Mouse (Mus musculus) adrenal gland, postnatal 10 days (tissue): ENCODE results near the gene Arpc3. TPM values are rescaled to one million over a fixed set of nuclear protein-coding genes. Genes with fewer than 3 reads are reported as not detected.
"Not testable (repeated sequence)": the region's sequence is repeated elsewhere in the genome, so short reads cannot be mapped to it uniquely, and the experiment has no call there.

Source experiments
- DNase-seq: peaks from one replicate; pipeline ENCODE4 v3.0.0; 2021; ENCODE audit warnings: mixed read lengths
- total RNA-seq, 2 experiments: library from RNA; stranded (reverse); gene quantifications; 2 replicates each; pipeline ENCODE4 v1.2.3; 2021

The Arpc3 gene
- total RNA-seq, 2 experiments from 2014 or later, result 164 to 207 TPM

DNA sequence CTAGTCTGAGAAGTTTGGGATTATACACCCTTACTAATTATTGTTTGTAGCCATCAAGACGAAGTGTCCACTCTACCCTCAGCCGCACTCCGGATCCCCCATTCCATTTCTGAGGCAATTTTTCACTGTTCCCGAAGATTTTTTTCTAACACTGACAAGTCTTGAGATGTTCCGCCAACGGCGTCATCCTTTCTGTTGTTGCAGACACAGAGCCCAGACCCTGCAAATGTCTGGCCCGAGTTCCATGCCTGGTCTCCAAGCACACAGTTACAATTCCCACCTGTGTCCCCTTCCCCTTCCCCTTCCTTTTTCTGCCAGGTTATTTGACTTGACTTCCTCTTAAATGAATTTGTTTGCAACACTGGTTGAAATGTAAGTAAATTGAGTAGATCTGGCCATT lies 8.2 kb downstream of the Arpc3 start:
- DNase-seq, result no peak

DNA sequence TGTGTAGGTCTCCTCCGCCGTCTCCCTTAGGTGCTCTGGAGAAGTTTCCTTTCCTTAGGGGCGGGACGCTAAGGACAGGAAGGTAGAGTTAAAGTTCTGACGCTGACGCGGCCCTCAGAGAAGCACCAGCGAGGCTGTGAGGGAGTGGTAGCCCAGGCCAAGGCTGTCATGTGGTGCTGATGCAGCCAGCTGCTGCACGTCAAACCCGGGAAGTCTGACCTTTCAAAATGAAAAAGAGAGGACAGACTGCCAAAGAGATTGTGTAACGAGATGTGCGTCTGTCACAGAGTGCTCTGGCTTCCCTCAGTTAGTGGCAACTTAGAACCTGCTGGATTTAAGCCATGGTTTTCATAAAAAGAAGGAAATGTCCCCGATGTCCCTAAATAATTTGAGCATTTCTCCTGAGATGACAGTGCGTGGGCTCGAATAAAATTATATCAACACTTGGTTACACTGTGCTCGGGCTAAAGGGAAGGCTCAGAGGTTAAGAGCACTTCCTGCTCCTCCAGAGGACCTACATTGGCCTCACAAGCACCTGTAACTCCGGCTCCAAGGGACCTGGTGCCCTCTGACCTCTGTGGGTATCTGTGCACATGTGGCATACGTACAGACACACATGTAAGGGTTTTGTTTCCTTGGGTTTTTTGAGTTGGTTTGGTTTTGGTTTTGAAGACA lies 9.1 kb downstream of the Arpc3 start:
- peak; percentile 80 for DNase-seq

DNA sequence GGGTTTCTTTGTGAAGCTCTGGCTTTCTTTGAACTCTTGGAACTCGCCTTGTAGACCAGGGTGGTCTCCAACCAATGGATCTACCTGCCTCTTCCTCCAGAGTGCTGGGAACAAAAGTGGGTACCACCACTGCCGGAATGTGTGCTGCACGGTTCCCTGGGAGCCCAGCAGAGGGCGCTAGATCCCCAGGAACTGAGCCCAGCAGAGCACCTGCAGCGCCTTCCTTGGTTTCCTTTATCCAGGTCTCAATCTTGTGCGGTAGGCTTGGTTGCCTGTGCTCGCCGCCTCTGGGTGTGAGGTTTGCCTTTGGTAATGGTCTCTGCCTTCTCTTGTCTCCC lies 9.6 kb downstream of the Arpc3 start:
- DNase-seq, result peak; percentile 85

DNA sequence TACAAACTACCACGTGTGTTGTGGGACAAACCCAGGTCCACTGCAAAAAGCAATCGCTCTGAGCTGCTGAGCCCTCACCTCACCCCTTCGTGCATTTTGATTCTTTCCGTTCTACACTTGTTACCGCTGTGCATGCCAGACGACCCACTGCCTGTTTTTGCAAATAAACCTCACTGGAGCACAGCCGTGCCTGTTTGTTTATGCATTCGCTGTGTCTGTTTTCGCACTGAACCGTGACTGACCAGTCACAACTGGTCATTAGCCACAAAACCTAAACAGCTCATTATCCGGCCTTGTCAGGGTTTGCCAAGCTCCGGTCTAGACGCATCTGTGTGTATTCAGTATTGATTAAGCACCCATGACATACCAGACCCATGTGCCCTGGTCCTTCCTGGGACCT lies 10.5 kb downstream of the Arpc3 start:
- DNase-seq, result no peak

DNA sequence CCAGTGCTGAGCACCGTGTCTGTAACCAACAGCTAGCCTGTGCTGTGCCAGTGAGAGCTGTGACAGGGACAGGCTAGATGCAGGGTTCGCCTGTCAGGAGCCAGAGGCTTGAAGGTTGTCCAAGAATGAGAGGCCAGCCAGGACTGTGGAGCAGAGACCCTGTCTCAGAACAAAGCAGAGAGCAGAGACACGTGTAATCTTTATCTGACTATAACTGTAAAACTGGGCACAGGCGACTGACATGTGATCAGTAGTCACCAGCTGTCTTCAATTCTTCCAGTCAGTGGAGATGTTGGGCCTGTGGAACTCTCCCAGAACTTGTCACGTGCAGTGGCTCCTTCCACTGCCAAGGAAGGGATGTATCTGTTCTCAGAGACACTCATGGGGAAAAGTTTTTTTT lies 11.1 kb downstream of the Arpc3 start:
- no peak for DNase-seq

DNA sequence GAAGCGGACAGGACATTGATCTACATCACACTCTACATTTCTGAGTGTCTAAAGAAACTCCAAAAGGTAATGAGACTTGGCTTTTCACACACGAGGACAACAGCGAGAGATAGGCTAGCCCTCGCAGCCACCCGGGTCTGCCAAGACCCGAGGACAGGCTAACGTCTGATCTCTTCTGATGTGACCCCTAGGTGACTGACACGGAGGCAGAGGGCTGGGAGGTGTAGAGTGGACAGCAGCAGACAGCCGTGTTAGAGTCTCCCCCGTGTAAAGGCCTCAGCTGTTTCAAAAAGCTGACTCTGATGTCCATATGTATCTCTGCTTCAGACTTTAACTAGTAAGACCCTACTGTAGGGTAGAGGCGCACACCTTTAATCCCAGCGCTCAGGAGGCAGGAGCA lies 11.7 kb downstream of the Arpc3 start:
- DNase-seq, result no peak

DNA sequence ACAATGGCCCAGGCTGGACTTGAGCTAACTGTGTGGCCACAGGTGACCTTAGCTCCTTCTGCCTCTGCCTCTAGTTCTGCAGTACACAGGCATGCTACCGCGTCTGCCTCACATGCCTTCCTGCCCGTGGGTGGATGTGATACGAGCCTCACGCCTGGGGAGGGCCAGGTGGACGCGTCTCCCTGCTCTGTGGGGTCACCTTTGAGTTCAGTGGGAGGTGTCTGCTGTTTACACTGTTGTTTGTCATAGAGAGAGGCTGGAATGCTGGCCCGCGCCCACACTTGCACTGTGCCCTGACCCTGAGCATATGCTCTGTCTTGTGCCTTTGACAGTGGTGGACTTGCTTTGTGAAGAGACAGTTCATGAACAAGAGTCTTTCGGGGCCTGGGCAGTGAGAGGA lies 13.9 kb downstream of the Arpc3 start:
- DNase-seq, result no peak

DNA sequence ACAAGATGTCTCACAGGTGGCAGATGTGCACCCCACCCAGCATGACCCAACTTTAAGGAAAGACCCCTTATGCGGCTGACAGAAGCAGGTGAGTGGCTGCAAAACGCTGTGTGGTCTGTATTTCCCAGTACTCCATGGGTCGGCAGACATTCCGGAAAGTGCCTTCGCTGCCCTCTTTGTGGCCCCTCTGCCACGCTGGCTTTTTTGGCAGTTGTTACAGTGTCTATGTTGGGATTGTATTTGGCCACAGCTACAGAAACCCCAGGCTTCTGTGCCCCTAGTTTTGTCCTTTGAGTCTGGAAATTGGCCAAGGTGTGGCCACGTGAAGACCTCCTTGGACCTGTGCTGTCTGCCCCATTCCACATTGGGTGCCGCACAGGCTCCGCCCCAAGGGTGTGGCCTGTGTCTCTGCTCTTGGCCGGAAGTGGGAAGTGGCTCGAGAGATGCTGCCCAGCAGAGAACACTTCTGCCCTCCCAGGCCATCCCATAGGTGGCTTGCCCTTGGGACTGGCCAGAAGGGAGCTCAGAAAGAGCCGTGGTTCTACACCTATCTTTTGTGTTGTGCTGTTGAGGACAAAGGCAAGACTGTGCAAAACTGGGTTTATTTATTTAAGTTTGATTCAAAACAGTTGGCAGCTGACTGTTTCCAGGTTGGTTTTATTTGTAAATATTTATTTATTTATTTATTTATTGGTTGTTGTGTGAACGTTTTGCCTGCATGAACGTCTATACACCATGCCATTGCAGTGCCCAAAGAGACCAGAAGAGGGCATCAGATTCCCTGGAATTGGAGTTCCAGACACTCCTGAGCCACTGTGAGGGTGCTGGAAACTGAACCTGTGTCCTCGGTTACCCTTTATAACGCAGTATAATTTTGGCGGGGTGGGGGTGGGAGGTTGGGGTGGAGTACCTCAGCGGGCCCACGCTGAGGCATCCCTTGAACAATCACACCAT lies 18.3 kb downstream of the Arpc3 start:
- DNase-seq, result no peak

DNA sequence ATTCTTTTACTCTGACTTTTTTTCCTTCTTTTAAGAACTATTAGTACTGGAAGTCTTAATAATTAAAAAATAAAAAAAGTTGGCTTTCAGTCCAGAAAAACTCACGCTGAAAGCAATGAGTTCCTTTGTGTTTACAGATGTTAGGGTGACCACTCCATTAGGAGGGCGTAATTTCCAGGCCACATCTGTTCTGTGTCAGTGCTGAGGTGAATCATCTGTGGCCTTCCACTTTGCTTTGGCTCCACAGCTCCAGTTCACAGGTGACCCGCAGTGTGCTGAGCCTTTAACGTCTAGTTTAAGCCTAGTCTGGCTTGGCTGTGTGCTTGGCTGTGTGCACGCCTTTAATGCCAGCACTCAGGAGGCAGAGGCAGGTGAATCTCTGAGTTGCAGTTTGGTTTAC lies 20.2 kb downstream of the Arpc3 start:
- DNase-seq, result no peak

DNA sequence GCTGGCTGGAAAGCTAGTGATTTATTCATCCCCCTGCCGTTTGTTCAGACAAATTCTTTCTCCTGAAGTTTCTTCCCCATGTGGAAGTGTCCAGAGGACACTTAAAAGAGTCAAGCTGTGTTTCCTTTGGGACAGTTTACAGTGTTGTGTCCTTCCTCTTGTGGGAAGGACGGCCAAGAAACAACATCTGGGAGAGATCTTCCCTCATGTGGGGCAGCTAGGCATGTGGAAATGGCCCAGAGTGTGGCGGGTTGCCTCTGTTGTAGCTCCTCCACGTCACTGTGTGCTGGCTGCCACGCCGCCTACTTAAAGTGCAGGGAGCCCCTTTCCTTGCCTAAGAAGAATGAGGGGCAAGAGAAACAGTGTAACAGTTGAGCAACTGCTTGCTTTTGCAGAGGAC lies 21.1 kb downstream of the Arpc3 start:
- DNase-seq, result no peak

DNA sequence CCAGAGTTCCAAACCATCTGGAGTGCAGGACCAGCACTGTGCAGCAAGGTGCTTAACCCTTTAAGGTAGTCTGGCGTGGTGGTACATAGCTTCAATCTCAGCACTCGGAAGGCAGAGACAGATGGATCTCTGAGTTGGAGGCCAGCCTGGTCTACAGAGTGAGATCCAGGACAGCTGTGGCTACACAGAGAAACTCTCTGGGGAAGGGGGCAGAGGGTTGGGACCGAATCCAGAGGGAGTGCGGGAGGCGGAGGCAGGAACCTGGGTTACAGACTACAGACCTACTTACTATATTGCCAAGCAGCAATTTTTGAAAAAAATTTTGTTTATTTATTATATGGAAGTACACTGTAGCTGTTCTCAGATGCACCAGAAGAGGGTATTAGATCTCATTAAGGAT lies 22.7 kb downstream of the Arpc3 start:
- no peak for DNase-seq

DNA sequence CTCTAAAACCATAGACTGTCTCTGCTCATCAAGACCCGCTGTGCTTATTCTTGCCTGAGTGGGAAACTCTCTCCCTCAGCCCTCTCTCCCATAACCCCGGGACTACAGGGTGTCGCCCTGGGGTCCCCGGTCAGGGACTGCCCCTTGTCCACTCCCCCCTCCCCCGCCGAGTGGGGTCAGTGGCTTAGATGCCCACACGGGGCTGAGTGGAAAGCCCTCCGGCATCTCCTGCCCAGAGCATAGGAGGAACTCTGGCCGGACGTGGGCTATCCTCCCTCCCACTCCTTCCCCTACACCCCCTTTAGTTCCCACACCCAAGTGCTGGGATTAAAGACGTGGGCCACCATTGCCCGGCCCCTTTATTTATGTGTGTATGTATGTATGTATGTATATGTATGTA lies 23.8 kb downstream of the Arpc3 start:
- DNase-seq, result no peak

DNA sequence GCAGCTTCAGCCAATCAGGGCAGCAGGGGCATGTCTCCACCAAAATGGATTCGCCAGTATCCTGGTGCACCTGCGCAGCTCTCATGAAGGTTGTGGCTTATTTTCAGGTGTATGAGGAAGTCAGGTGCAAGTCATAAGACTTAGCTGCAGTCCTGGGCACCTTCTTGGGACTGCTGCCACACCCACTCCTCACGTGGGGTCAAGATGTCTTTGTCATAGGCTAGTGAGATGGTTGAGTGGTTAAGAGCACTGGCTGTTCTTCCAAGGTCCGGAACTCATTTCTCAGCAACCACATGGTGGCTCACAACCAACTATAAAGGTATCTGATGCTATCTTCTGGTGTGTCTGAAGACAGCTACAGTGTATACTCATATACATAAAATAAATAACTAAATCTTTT lies 29.0 kb downstream of the Arpc3 start:
- DNase-seq, result not testable (repeated sequence)

DNA sequence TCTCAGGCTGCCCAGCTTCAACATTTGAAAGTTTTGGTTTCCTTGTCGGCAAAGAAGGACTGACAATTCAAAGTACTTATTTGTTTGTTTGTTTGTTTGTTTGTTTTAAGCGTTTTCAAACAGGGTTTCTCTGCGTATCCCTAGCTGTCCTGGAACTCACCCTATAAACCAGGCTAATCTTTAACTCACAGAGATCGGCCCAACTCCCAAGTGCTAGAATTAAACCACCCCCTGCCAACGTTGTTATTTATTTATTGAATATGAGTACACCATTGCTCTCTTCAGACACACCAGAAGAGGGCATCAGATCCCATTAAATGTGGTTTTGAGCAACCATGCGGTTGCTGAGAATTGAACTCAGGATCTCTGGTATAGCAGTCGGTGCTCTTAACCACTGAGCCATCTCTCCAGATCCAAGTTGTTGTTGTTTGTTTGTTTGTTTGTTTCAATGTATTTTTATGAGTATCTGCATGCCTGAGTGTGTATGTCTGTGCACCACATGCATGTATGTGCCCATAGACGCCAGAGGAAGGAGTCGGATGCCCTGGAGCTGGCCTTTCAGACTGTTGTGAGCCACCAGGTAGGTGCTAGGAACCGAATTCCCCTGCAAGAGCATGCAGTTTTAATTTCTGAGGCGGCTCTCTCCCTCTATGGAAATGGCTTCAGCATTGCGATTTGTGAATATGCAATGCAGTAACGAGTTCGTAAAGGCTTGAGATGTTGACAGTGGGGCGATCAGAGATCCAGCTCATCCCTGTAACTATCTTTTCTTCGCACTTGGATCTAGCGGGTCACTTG lies 29.8 kb downstream of the Arpc3 start, which contains the start of gene Anapc7:
Gene Anapc7, plus strand, starts transcription at position 423 of the 798 bp plus-strand sequence.
- DNase-seq, result no peak

DNA sequence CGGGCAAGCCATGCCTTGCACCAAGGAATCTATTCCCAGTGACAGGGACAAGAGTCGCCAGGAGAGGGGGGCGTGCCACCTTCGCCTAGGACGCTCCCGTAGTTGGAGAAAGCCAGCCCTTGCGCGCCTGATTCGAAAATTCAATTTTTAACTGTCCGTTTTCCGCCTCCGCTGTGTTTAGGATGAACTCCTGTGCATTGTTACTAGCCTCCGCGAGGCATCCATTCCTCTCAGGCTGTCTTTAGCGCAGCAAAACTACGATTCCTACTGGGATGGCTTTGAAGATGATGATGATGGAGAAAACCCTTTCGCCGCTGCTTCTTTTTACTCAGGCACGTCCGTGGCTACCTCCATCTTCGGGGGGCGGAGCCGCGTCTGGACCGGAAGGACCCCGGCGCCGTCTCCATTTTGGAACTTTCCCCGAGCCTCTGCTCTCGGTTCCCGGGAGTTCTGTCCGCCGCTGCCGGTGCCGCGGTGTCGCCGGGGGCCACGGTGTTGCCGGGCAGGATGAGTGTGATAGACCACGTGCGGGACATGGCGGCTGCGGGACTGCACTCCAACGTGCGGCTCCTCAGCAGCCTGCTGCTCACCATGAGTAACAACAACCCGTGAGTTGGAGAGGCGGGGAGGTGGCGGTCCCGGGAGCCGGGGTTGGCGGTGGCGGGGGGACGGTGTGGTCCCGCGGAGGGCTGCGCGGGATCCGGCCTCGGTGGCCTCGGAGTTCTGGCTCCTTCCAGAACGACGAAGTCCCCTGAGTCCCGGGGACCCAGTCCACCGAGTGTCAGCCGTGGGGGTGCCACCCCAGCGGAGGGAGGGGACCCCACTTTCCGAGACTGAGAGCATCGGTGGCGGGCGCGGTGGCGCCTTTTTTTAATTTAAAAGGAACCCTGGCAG lies 30.6 kb downstream of the Arpc3 start:
- DNase-seq, result peak; percentile 93

DNA sequence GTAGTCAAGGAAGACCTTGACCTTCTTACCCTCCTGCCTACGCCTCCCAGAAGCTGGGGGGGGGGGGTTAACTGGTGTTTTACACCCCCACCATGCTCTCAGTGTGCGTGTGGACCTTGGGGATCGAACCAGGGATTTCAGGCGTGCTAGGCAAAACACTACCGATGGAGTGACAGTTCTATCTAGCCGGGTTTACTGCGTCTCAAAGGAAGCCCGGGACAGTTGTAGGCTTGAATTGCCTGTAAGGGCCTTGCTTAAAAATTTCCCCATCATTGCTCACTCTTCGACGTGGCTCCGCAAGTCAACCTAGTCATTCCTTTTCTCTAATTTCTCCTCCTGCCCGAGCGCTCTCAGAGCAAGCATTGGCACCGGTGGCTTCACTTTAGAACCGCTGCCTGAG lies 31.4 kb downstream of the Arpc3 start:
- DNase-seq, result no peak

DNA sequence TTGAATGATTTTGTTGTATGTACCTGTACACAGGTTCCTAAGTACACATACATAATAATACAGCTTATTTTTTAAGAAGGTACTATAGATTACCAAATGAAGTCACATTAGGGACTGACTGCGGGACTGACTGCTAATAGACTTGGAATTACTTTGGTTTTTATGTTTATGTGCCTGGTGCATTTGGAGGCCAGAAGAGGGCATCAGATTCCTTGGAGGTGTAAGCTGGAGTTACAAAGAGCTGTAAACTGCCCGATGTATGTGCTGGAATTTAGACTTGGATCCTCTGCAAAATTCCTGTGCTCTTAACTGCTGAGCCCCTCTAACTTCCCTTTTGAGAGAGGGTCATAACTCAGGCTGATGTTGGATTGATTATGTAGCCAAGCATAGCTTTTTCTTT lies 33.9 kb downstream of the Arpc3 start:
- no peak for DNase-seq

DNA sequence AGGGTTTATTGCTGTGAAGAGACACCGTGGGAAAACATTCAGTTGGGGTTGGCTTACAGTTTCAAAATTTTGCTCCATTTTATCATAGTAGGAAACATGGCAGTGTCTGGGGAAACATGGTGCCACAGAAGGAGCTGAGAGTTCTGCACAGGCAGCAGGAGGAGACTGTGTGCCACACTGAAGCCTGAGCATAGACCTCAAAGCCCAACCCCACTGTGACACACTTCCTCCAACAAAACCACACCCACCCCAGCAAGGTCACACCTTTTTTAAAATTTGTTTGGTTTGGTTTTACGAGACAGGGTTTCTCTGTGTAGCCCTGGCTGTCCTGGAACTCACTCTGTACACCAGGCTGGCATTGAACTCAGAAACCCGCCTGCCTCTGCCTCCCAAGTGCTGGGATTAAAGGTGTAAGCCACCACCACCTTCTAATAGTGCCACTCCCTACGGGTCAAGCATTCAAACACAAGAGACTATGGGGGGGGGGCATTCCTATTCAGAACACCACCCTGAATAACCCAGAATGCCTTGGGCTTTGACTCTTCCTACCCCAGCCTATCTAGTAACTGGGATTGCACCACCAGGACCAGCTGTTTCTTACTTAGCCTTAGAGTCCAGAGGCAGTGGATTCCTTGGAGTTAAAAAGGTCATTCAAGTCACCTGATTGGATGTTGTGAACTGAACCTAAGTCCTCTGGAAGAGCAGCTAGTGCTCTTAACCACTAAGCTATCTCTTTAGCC lies 38.5 kb downstream of the Arpc3 start:
- DNase-seq, result no peak

DNA sequence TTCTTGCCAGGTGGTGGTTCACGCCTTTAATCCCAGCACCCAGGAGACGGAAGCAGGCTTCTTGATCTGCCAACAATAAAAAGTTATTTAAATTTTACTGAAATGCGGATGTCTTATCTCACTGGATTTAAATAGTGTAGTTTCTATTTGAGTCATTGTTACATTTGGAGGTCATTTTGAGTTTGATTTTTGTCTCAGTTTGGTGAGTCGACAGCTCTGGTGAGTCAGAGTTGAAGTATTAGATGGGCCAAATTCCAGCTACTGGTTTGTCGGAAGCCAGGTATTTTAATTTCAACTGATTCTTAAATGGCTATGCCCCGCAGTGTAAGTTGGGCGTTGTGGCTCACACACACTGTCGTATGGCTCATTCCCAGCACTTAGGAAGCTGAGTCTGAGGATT lies 39.5 kb downstream of the Arpc3 start:
- no peak for DNase-seq

DNA sequence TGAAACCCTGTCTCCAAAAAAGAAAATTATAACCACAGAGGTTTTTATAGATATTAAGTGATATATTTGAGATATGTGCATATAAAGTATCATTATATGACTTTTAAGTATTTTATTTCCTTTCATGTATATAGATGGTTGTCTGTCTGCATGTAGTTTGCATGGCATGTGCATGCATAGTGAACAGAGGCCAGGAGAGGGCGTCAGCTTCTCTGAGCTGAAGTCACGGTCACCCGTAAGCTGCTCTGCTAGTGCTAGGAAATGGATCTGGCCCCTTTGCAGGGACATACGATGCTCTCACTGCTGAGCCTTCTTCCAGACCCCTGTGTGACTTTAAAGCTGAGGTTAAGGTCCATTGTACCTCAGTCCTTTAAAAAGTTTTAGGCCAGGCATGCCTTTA lies 42.9 kb downstream of the Arpc3 start:
- no peak for DNase-seq
